Mouse (Mus musculus) layer of hippocampus, adult 18-20 months (tissue): ENCODE data around the gene Acvr1. TPM values are rescaled to one million over a fixed set of nuclear protein-coding genes. Genes with fewer than 3 reads are reported as not detected.
A peak's percentile ranks its signal among the peaks of the same experiment; 100 is the strongest.

ENCODE experiments used
- DNase-seq, 2 experiments: peaks; one replicate each; pipeline ENCODE4 v3.0.0; 2022; ENCODE audit warnings: low spot score in 2 of 2
- total RNA-seq, 2 experiments: library from RNA; stranded (reverse); gene quantifications; 2 replicates each; pipeline ENCODE4 v1.2.3; 2021

The Acvr1 gene
- total RNA-seq, 2 experiments from 2014 or later = 43.3 to 45.7 TPM

- DNase-seq = no peak
These were observed 4.8 kb downstream of the Acvr1 start for GRCm38 (mm10) chr2:58562137-58562536.

DNA sequence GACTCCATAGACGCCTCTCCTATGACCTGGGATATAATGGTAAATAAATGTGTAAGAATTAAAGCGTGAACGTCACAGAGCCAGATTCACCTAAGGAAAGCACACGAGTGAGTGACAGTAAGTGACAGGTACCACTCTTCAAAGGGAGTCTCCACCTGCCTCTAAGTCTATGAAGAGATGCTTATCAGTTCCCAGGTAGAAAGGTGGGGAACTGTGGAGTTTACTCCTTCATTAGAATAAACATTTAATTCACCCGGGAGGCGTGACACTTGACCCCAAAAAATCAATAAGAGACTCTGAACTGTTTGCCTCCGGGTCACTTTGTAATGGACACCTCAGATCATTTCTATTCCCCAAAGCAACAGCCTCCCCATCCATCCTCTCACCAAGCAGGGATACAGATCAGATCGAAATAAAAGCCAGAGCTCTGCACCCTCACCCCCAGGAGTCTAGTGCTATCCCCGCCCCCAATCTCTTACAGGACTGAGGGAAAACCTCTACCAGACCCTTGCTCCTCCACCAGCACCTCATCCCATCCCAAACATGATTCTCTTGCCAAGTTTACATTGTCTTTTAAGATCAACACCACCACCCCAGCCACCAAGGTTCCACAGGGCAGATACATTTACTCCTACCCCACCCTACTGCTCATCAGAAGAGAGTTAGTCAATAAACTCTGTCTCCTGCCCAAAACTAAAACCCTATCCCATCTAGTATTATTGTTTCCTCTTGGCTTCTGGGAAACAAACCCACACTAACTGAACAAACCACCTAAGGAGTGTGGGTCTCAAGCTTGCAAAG lies 9.7 kb downstream of the Acvr1 start:
- DNase-seq = no peak

DNA sequence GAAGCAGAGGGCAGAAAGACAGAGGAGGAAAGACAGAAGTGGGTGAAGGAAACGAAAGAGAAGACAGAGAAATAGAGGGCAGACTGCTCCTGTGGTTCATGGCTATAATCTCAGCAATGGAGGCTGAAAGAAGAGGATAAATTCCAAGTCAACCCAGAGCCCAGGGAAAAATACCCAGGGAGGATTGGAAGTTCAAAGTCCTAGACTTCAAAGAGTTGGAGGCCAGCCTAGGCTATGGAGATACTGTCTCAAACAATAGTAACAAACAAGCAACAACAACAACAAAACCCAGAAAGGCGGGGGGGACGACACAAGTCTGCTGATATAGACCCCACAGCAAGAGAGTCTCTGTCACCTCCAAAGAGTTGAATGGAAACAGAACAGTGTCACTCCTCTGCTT lies 14.7 kb downstream of the Acvr1 start:
- no peak for DNase-seq

DNA sequence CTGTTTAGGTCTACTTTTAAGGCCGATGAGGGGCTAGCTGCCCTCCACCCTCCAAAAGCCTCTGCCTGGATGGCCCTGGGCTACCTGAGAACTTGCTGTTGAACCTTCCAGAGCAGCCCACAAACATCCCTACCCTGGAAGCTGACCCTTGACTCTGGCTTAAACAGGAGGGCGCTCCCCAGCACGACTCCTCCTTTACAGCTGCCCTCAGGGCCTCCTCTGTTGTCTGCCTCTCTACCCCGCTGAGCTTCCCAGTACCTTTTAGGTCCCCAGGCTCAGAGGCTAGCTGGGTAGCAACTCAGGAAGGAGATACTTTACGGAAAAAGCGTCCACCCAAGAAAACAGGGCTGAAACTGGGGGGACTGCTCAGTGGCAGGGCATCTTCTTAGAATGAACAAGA lies 15.1 kb downstream of the Acvr1 start:
- no peak for DNase-seq

DNA sequence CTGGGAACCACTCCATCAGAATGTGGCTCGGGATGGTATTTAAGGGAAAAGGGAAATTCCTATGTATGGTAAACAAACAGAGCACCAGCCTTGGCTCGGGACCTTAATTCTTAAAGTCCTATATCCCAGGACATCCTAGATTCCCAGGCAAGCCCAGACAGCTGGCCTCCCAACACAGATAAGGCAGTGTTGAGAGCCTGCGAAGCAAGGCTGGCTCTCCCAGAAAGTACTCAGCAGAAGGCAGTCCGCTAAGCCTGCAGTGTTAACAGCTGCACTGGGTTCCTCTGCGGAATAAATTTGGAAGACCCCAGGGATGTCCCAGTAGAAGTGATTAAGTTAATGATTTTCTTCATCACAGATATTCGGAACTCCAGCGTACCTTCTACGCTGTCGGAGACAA lies 16.5 kb downstream of the Acvr1 start:
- DNase-seq = no peak

DNA sequence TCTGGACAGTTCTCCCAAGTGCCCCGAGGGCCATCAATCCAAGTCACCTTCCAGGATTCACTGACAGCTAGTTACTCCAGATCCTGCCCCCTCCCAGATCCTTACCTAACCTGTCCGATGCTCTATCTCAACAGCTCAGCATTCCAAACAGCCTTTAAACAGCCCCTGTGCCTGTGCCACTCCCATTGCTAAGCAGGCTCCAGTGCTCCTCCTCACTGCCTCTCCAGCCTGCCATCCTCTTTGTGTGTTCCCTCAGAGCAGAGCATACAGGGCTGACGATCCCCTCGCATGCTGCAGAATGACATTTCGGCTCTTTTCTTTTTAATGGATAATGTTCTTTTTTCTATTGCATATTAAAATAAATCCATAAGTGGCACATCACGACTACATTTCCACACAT lies 17.0 kb downstream of the Acvr1 start:
- DNase-seq = no peak

- no peak for DNase-seq
These were observed 18.0 kb downstream of the Acvr1 start for GRCm38 (mm10) chr2:58548943-58549342.

DNA sequence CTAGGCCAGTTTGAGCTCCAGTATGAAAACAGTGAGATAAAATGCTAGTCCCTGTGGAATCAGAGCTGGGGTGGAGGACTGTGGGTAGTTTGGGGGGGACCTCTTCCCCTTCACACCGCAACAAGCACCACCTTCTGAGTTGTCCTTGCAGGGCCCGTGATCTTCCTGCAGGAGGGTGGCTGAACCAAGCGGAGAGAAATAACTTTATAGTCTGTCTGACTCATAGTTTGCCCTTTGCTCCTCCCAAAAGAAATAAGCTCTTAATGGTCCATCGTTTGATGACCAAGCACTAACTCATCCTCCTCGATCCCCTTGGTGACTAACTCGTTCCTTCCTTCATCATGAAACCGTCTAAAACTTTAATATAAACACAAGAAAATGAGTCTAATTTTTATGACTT lies 20.7 kb downstream of the Acvr1 start:
- no peak for DNase-seq

GRCm38 (mm10) chr2:58544368-58544767 lies 22.6 kb downstream of the Acvr1 start:
- no peak for DNase-seq

GRCm38 (mm10) chr2:58543252-58543651 lies 23.7 kb downstream of the Acvr1 start:
- no peak for DNase-seq

DNA sequence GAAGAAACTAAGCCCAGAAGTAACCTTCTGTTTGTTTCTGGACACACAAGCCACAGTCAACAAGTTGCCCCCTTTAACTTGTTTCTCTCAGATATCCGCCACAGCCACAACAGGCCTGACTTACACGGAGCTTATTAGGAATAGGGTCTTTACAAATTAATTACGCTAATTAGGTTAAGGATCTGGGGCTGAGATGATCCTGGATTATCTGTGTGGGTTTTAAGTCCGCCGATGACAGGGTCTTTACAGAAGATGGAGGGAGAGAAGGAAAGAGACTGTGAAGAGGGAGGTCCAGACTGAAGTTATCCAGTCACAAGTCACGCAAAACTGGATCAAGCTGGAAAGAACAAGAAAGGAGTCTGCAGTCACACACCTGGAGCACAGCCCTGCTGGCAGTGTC lies 28.8 kb downstream of the Acvr1 start:
- no peak for DNase-seq

- DNase-seq = no peak
These were observed 30.2 kb downstream of the Acvr1 start for GRCm38 (mm10) chr2:58536796-58537195.

- DNase-seq = no peak
These were observed 31.7 kb downstream of the Acvr1 start for GRCm38 (mm10) chr2:58535233-58535632.

DNA sequence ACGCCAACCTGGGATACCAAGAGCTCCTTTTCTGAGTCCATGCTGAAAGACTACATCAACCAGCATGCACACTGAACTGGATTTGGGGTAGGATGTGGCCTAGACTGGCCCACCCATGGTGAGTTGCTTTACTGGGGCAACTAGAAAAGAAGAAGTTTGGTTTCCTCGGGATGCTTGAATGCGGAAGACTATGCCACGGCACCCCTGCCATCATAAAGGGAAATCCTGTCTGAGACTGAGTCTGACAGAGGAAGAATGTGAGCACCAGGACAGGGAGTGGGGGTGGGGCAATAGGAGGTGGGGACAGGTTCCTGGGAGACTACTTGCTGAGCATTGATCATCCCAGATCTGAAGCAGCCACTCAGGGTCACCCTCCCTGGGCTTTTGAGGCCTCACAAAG lies 32.6 kb downstream of the Acvr1 start:
- no peak for DNase-seq

- DNase-seq = no peak
These were observed 33.4 kb downstream of the Acvr1 start for GRCm38 (mm10) chr2:58533521-58534001.

GRCm38 (mm10) chr2:58532260-58532850 lies 34.6 kb downstream of the Acvr1 start:
- DNase-seq = peak; percentile 77 to 79

- DNase-seq = no peak
These were observed 36.4 kb downstream of the Acvr1 start for GRCm38 (mm10) chr2:58530521-58530920.

- DNase-seq = no peak
These were observed 37.0 kb downstream of the Acvr1 start for GRCm38 (mm10) chr2:58529860-58530440.

GRCm38 (mm10) chr2:58529384-58529783 lies 37.6 kb downstream of the Acvr1 start:
- DNase-seq = no peak

- DNase-seq = no peak
These were observed 39.2 kb downstream of the Acvr1 start for GRCm38 (mm10) chr2:58527786-58528185.

DNA sequence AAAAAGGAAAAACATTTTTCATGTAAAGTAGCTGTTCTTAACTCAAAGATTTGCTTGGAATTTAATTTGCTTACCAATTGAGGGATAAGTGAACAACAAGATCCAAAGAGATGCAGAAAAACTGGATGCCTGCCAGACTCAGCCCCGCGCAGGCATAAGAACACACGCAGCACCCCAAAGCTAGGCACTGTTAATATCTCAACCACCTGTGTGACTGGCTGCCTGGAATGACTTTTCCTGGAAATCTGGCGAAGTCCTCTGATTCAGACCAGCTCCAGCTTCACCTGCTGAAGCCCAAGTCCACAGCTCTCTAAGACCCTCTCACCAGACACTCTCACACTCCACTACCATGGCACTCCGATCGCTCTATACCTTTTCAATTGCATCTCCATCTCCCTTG lies 42.6 kb downstream of the Acvr1 start:
- DNase-seq = no peak

DNA sequence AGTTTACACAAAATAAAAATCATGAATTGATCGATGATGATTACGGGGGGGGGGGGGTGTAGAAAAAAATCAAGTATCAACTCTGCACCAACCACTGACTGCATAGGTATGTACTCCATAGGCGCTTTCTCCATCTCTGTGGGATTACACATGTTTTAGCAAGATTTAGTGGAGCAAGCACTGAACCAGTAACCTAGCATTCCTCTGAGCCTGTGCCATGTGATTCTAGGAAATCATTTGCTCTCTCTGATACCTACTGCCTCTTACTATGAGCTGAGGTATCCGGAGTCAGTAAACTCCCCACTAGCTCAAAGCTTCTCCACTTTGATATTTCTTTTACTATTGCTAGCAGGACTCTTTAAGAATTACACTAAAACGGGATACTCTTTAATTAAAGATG lies 43.1 kb downstream of the Acvr1 start:
- DNase-seq = no peak

- DNase-seq = no peak
These were observed 43.9 kb downstream of the Acvr1 start for GRCm38 (mm10) chr2:58523097-58523496.
